Mouse (Mus musculus): ENCODE data around the gene Nos1ap. TPM values are rescaled to one million over a fixed set of nuclear protein-coding genes. Genes with fewer than 3 reads are reported as not detected.

Nos1ap gene
- 8.9 and 13.0 TPM in 2 replicates for polyA plus RNA-seq (2015; fragmentation: Nextera tagmentation; extraction: Ambion mirVana)

DNA sequence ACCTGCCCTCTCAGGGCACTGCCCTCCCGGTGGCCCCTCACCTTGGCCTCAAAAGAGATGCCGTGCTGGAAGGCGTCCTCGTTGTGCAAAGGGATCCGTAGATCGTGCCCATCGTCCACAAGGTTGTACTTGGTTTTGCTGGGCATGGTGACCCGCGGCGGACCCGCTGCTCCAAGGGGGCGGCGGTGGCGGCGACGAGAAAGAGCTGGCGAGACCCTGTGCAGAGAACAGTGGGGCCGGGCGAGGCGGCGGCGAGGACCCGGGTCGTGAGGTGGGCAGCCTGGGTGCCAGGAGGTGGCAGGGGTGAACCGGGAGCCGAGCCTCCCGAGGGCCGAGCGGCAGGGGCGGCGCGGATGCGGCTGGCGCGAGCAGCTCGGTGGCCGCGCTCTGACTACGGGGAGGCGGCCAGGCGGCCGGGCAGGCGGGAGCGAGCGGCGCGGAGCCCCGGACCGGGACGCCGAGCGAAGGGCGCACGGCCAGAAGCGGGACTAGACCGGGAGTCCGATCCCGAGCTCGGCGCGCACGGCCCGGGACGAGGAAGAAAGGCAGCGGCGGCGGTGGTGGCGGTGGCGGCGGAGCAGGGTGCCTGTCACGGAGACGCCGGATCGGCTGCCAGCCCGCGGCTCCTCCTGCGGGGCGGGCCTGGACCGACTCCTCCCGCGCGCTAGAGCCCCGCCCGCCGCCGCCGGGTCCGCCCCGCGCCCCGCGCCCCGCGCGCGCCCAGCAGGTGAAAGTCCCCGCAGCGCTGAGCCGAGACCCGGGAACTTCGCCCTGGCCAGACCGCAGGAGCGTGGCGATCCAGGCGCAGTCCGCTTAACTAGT, at the start of gene Nos1ap:
Nos1ap (minus strand) TSS at position 643 of the 822 bp plus-strand sequence.
- peak within 1 kb of the TSS; percentile 8; the same call in 1 of the 2 replicates for H3K27ac ChIP-seq (ENCODE audit: low read length)
- peak within 1 kb of the TSS; percentile 83 for H3K4me3 ChIP-seq (replicated peaks; ENCODE audit: low read length)
- WGBS = under 1% methylated on average over 103 of the region's 106 CpGs
- H3K27me3 ChIP-seq (ENCODE audit: control insufficient read depth, insufficient read depth, low read length) = no peaks in the 10 kb centered on the region
- peak; percentile 94 for ATAC-seq (ENCODE audit: insufficient read depth, low FRiP score)
- H3K9ac ChIP-seq (ENCODE audit: low read length) = peak within 1 kb of the TSS; percentile 84
- H3K4me1 ChIP-seq (ENCODE audit: control insufficient read depth, insufficient read depth, low read length) = peaks cover 8% of the 10 kb centered on the region; the same call in 1 of the 2 replicates
- 0 out of 2 replicates have a peak, but pooled peaks cover 5% of the 10 kb centered on the region for H3K36me3 ChIP-seq (ENCODE audit: control insufficient read depth, insufficient read depth, low read length)
- peak within 1 kb of the TSS; percentile 97 for H3K4me2 ChIP-seq (ENCODE audit: low read depth, low read length)
- H3K9me3 ChIP-seq (replicated peaks; ENCODE audit: control insufficient read depth, low read length) = peaks cover 3% of the 10 kb centered on the region; the same call in 1 of the 2 replicates

DNA sequence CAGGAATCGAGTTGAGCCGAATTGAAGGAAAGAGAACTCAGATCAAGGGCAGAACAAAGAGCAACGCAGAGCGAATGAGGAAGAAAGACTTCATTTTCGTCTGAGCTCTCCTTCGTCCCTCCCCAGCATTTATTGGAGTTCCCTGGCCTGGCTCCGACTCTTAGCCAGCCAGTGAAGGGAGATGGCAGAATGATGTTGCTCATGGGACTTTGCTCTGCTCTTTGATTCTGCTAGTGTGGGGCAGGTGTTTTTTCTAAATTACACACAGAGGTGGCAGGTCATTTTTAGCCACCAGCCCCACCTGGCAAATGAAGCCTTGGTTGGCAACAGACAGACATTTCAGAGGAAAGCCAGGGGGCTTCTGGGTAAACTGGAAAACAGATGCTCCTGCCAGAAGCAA, 49.3 kb upstream of the Nos1ap start:
- H3K27me3 ChIP-seq (ENCODE audit: control insufficient read depth, insufficient read depth, low read length) = no peaks in the 10 kb centered on the region

DNA sequence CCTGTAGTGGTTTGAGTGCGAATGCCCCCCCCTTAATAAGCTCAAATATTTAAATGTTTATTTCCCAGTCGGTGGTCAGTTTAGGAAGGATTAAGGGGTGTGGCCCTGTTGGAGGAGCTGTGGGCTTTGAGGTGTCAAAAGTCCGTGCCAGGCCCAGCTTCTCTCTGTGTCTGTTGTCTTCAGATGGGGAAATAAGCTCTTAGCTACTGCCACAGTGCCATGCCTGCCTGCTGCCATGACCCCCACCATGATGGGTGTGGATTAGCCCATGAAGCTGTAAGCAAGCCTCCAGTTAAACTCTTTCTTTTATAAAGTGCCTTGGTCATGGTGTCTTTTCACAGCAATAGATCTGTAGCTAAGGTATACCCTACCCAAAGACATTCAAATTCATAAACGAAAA, 43.2 kb upstream of the Nos1ap start:
- Histone ChIP-seq H3K4me3 (replicated peaks; ENCODE audit: low read length) (no peak overlapping the region), H3K36me3 (ENCODE audit: control insufficient read depth, insufficient read depth, low read length) (no peaks in the 10 kb centered on the region), H3K4me1 (ENCODE audit: control insufficient read depth, insufficient read depth, low read length) (no peaks in the 10 kb centered on the region), H3K27ac (ENCODE audit: low read length) (no peak overlapping the region), H3K4me2 (ENCODE audit: low read depth, low read length) (no peak overlapping the region), H3K9ac (ENCODE audit: low read length) (no peak overlapping the region), H3K9me3 (replicated peaks; ENCODE audit: control insufficient read depth, low read length) (no peaks in the 10 kb centered on the region), H3K27me3 (ENCODE audit: control insufficient read depth, insufficient read depth, low read length) (no peaks in the 10 kb centered on the region)
- 66% methylated on average over 4 of the region's 4 CpGs for WGBS
- no peak for ATAC-seq (ENCODE audit: insufficient read depth, low FRiP score)

More for the DNA sequence above, 49.3 kb upstream of the Nos1ap start:
- Histone ChIP-seq H3K4me3 (replicated peaks; ENCODE audit: low read length) (no peak overlapping the region), H3K27ac (ENCODE audit: low read length) (no peak overlapping the region), H3K9me3 (replicated peaks; ENCODE audit: control insufficient read depth, low read length) (no peaks in the 10 kb centered on the region), H3K4me1 (ENCODE audit: control insufficient read depth, insufficient read depth, low read length) (no peaks in the 10 kb centered on the region), H3K36me3 (ENCODE audit: control insufficient read depth, insufficient read depth, low read length) (no peaks in the 10 kb centered on the region), H3K9ac (ENCODE audit: low read length) (no peak overlapping the region), H3K4me2 (ENCODE audit: low read depth, low read length) (no peak overlapping the region)
- ATAC-seq (ENCODE audit: insufficient read depth, low FRiP score) = no peak
- WGBS = 77% methylated on average over 7 of the region's 7 CpGs

DNA sequence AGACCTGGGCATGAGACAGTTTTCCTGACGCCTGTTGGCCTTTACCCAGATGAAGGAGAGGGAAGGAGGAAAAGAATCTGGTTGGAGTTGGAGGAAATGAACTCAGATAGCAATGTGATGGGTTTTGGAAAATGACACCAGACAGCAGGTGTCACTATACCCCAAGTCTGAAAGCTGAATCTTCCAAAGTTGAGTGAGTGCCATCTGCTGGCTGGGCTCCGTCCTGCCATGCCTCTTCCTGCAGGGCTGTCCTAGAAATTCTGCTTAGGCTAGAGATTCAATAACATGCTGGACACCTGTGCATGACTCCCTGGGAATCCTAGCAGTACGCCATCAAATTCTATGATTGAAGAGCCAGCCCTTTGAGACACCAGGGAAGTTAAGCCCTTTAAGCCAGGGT, 42.7 kb upstream of the Nos1ap start:
- Histone ChIP-seq H3K9ac (ENCODE audit: low read length) (no peak overlapping the region), H3K27me3 (ENCODE audit: control insufficient read depth, insufficient read depth, low read length) (no peaks in the 10 kb centered on the region), H3K9me3 (replicated peaks; ENCODE audit: control insufficient read depth, low read length) (no peaks in the 10 kb centered on the region), H3K4me3 (replicated peaks; ENCODE audit: low read length) (no peak overlapping the region), H3K36me3 (ENCODE audit: control insufficient read depth, insufficient read depth, low read length) (no peaks in the 10 kb centered on the region), H3K4me1 (ENCODE audit: control insufficient read depth, insufficient read depth, low read length) (no peaks in the 10 kb centered on the region), H3K4me2 (ENCODE audit: low read depth, low read length) (no peak overlapping the region), H3K27ac (ENCODE audit: low read length) (no peak overlapping the region)
- WGBS = 20% methylated on average over 3 of the region's 3 CpGs
- peak; percentile 58; the same call in 1 of the 2 replicates for ATAC-seq (ENCODE audit: insufficient read depth, low FRiP score)

DNA sequence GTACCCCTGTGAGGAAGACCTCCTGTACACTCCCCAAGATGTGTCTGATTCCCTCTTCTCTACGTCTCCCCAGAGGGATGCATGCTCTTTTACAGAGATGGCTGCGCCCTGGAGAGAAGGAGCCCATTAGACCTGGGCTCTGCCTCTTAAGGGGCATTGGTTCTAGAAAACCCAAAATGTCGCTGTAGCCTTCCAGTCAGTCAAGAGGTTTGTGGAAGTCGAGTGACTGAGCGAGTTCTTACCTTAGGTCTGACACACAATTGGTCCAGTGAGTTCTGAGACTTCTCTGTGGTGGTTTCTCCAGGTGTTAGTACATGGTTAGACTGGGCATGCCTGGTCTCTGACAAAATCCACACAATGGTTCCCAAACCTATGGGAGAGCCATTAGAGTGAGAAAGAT, 41.9 kb upstream of the Nos1ap start:
- H3K36me3 ChIP-seq (ENCODE audit: control insufficient read depth, insufficient read depth, low read length) = no peaks in the 10 kb centered on the region
- H3K27ac ChIP-seq (ENCODE audit: low read length) = no peak overlapping the region
- H3K9me3 ChIP-seq (replicated peaks; ENCODE audit: control insufficient read depth, low read length) = no peaks in the 10 kb centered on the region
- H3K9ac ChIP-seq (ENCODE audit: low read length) = no peak overlapping the region
- 94% methylated on average over 5 of the region's 5 CpGs for WGBS
- H3K27me3 ChIP-seq (ENCODE audit: control insufficient read depth, insufficient read depth, low read length) = no peaks in the 10 kb centered on the region
- no peak overlapping the region for H3K4me3 ChIP-seq (replicated peaks; ENCODE audit: low read length)
- ATAC-seq (ENCODE audit: insufficient read depth, low FRiP score) = no peak
- H3K4me1 ChIP-seq (ENCODE audit: control insufficient read depth, insufficient read depth, low read length) = no peaks in the 10 kb centered on the region
- H3K4me2 ChIP-seq (ENCODE audit: low read depth, low read length) = no peak overlapping the region

DNA sequence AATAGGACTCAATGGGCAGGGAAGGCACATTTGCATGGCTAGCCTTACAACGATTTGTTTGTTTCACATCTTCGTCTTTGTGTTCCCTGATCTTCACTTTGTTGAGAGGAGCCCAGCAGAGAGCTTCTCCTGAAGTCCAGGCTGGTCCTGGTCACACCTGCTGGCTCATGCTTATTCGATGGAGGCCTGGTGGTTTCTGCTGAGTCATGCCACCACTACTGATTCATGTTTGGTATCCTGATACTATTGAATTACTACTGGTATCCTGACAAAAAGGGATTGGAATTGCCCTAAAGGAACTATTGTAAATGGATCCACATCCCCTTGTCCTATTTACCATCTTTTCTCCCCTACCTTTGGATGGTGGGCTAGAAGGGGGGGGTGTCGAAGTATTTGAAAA, 40.8 kb upstream of the Nos1ap start:
- WGBS = 85% methylated on average over 4 of the region's 4 CpGs
- Histone ChIP-seq H3K9ac (ENCODE audit: low read length) (no peak overlapping the region), H3K4me2 (ENCODE audit: low read depth, low read length) (no peak overlapping the region), H3K9me3 (replicated peaks; ENCODE audit: control insufficient read depth, low read length) (no peaks in the 10 kb centered on the region), H3K27me3 (ENCODE audit: control insufficient read depth, insufficient read depth, low read length) (no peaks in the 10 kb centered on the region), H3K36me3 (ENCODE audit: control insufficient read depth, insufficient read depth, low read length) (no peaks in the 10 kb centered on the region), H3K4me1 (ENCODE audit: control insufficient read depth, insufficient read depth, low read length) (no peaks in the 10 kb centered on the region), H3K27ac (ENCODE audit: low read length) (no peak overlapping the region), H3K4me3 (replicated peaks; ENCODE audit: low read length) (no peak overlapping the region)
- no peak for ATAC-seq (ENCODE audit: insufficient read depth, low FRiP score)

DNA sequence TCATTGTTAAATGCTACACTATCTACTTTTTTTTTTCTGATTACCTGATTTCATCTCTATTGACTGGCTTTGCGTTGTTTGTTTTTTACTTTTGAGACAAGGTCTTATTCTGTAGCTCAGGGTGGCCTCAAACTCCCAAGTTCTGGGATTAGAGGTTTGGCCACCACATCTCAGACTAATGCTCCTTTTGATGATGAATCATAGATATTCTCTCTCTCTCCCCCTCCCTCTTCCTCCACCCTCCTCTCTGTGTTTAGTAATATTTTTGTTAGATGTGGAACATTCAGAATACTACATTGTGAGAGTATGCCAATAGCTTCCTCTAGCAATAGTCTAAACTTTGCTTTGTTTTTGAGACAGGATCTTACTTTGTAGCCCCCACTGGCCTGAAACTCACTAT, 33.8 kb upstream of the Nos1ap start:
- no peak overlapping the region for H3K4me3 ChIP-seq (replicated peaks; ENCODE audit: low read length)
- H3K36me3 ChIP-seq (ENCODE audit: control insufficient read depth, insufficient read depth, low read length) = no peaks in the 10 kb centered on the region
- peaks cover 7% of the 10 kb centered on the region; the same call in 1 of the 2 replicates for H3K9me3 ChIP-seq (replicated peaks; ENCODE audit: control insufficient read depth, low read length)
- no peak overlapping the region for H3K9ac ChIP-seq (ENCODE audit: low read length)
- H3K27ac ChIP-seq (ENCODE audit: low read length) = no peak overlapping the region
- WGBS = 93% methylated on average over 1 of the region's 1 CpGs
- no peak for ATAC-seq (ENCODE audit: insufficient read depth, low FRiP score)
- no peak overlapping the region for H3K4me2 ChIP-seq (ENCODE audit: low read depth, low read length)
- no peaks in the 10 kb centered on the region for H3K4me1 ChIP-seq (ENCODE audit: control insufficient read depth, insufficient read depth, low read length)
- no peaks in the 10 kb centered on the region for H3K27me3 ChIP-seq (ENCODE audit: control insufficient read depth, insufficient read depth, low read length)

DNA sequence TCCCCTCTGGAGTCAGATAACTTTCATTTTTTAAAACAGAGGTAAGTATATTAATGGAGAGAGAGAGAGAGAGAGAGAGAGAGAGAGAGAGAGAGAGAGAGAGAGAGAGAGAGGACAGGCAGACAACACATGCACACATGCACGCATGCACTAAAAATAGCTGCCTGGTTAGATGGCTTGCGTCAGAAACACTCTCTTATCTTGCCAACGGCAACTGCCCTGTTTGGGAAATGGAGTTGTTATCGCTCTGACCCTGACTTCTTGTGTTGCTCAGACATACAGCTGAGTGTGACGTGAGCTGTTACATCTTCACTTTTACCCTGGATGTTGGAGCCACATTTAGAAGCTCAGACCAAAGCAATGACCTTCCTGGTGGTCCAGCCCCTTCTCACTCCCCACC, 33.3 kb upstream of the Nos1ap start:
- Histone ChIP-seq H3K36me3 (ENCODE audit: control insufficient read depth, insufficient read depth, low read length) (no peaks in the 10 kb centered on the region), H3K27ac (ENCODE audit: low read length) (no peak overlapping the region), H3K9ac (ENCODE audit: low read length) (no peak overlapping the region), H3K27me3 (ENCODE audit: control insufficient read depth, insufficient read depth, low read length) (no peaks in the 10 kb centered on the region), H3K4me3 (replicated peaks; ENCODE audit: low read length) (no peak overlapping the region), H3K9me3 (replicated peaks; ENCODE audit: control insufficient read depth, low read length) (peaks cover 7% of the 10 kb centered on the region; the same call in 1 of the 2 replicates), H3K4me2 (ENCODE audit: low read depth, low read length) (no peak overlapping the region), H3K4me1 (ENCODE audit: control insufficient read depth, insufficient read depth, low read length) (no peaks in the 10 kb centered on the region)
- 36% methylated on average over 5 of the region's 5 CpGs for WGBS
- ATAC-seq (ENCODE audit: insufficient read depth, low FRiP score) = peak; percentile 74; the same call in 1 of the 2 replicates

DNA sequence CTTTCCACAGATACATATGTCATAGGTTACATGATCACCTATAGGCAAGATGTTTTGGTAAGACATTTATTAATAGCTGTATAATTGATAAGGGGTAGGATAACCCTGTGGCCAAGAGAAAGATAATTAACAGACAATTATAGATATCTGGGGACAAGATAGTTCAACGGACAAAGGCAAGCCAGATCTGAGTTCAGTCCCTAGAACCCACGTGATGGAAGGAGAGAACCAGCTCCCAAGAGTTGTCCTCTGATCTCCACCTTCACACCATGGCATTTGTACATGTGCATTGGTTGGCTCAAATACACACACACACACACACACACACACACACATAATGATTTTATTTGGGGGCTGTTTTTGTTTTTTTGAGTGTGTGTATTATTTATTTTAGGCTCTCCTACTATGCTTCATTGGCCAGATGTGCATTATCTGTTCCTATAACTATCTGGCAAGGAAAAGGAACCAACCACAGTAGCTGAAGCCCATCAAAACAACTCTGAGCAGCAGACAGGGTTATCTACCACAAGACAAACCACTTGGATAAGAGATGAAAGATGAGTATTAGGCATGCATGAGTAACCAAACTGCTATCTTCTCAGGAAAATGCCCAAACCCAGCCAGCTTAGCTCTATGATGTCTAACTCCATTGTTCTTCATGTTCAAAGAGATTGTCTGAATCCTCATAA, 30.2 kb upstream of the Nos1ap start:
- Histone ChIP-seq H3K27ac (ENCODE audit: low read length) (no peak overlapping the region), H3K9ac (ENCODE audit: low read length) (no peak overlapping the region), H3K4me3 (replicated peaks; ENCODE audit: low read length) (no peak overlapping the region), H3K36me3 (ENCODE audit: control insufficient read depth, insufficient read depth, low read length) (no peaks in the 10 kb centered on the region), H3K27me3 (ENCODE audit: control insufficient read depth, insufficient read depth, low read length) (no peaks in the 10 kb centered on the region), H3K4me2 (ENCODE audit: low read depth, low read length) (no peak overlapping the region), H3K4me1 (ENCODE audit: control insufficient read depth, insufficient read depth, low read length) (no peaks in the 10 kb centered on the region), H3K9me3 (replicated peaks; ENCODE audit: control insufficient read depth, low read length) (peaks cover 7% of the 10 kb centered on the region; the same call in 1 of the 2 replicates)
- no peak for ATAC-seq (ENCODE audit: insufficient read depth, low FRiP score)
- 78% methylated on average over 2 of the region's 2 CpGs for WGBS

Measured in stomach, embryonic 16.5 days (tissue).